Mouse (Mus musculus) MEL (cell line): Measurements from ENCODE around the gene Tnnc1. TPM values are rescaled to one million over a fixed set of nuclear protein-coding genes. Genes with fewer than 3 reads are reported as not detected.

Source experiments
- DNase-seq: peaks from one replicate; pipeline ENCODE4 v3.0.0; 2011; ENCODE audit warnings: low read depth, low spot score
- H3K27ac ChIP-seq: 2 replicates; pipeline ENCODE4 v1.5.1; 2012; ENCODE audit warnings: low read depth, mild to moderate bottlenecking, control low read depth, low read length, moderate library complexity; ENCODE audit not compliant: control insufficient read depth
- H3K27me3 ChIP-seq, 2 experiments: fragments of 150-350 bp in 1 of 2; sonication (generic) in 1 of 2; 2 replicates each; pipeline ENCODE4 v1.6.1; 2012; ENCODE audit warnings: low read length in 2 of 2, mild to moderate bottlenecking in 2 of 2, improper control_type of control experiment in 1 of 2, moderate library complexity in 1 of 2; ENCODE audit not compliant: insufficient read depth in 2 of 2, control insufficient read depth in 1 of 2
- H3K36me3 ChIP-seq, 2 experiments: 2 replicates each; pipeline ENCODE4 v1.6.1; 2012 to 2014; ENCODE audit warnings: low read length in 2 of 2, improper control_type of control experiment in 1 of 2, inconsistent platforms in 1 of 2, mild to moderate bottlenecking in 1 of 2; ENCODE audit not compliant: insufficient read depth in 2 of 2, control insufficient read depth in 1 of 2
- H3K4me1 ChIP-seq, 2 experiments: fragments of 150-350 bp in 1 of 2; sonication (generic) in 1 of 2; 2 replicates each; pipeline ENCODE4 v1.6.1; 2012; ENCODE audit warnings: low read length in 2 of 2, improper control_type of control experiment in 1 of 2, mild to moderate bottlenecking in 1 of 2; ENCODE audit not compliant: insufficient read depth in 2 of 2, control insufficient read depth in 1 of 2
- H3K4me3 ChIP-seq, 2 experiments: fragments of 150-350 bp in 1 of 2; sonication (generic) in 1 of 2; 2 replicates each; pipeline ENCODE4 v1.5.1; 2012; ENCODE audit warnings: low read depth in 2 of 2, low read length in 2 of 2, mild to moderate bottlenecking in 2 of 2, moderate library complexity in 2 of 2, control low read depth in 1 of 2, improper control_type of control experiment in 1 of 2; ENCODE audit not compliant: control insufficient read depth in 1 of 2, insufficient read depth in 1 of 2
- H3K79me2 ChIP-seq: 2 replicates; pipeline ENCODE4 v1.6.1; 2012; ENCODE audit warnings: mild to moderate bottlenecking, low read length, moderate library complexity; ENCODE audit not compliant: control insufficient read depth, poor library complexity, insufficient read depth
- H3K9ac ChIP-seq: 2 replicates; pipeline ENCODE4 v1.6.1; 2012; ENCODE audit warnings: low read depth, mild to moderate bottlenecking, control low read depth, low read length, moderate library complexity; ENCODE audit not compliant: control insufficient read depth, poor library complexity, severe bottlenecking
- H3K9me3 ChIP-seq: fragments of 150-350 bp; sonication (generic); replicated peaks from 2 replicates; pipeline ENCODE4 v1.6.1; 2012; ENCODE audit warnings: mild to moderate bottlenecking, low read length, improper control_type of control experiment, moderate library complexity; ENCODE audit not compliant: insufficient read depth
- CHD1 ChIP-seq: IDR thresholded peaks from 2 replicates; pipeline ENCODE4 v1.6.1; 2012; ENCODE audit warnings: low read depth, mild to moderate bottlenecking, inconsistent platforms, low read length, improper control_type of control experiment
- CTCF ChIP-seq, 3 experiments: IDR thresholded peaks in 2 of 3; conservative IDR thresholded peaks in 1 of 3; 2 replicates each; pipeline ENCODE4 v1.5.1; 2011 to 2012; ENCODE audit warnings: low read length in 3 of 3, low read depth in 2 of 3, mild to moderate bottlenecking in 2 of 3, improper control_type of control experiment in 1 of 3, inconsistent platforms in 1 of 3, mixed read lengths in 1 of 3, moderate library complexity in 1 of 3; ENCODE audit not compliant: control insufficient read depth in 1 of 3, insufficient read depth in 1 of 3, poor library complexity in 1 of 3, severe bottlenecking in 1 of 3
- E2F4 ChIP-seq: IDR thresholded peaks from 2 replicates; pipeline ENCODE4 v1.6.1; 2011; ENCODE audit warnings: low read depth, low read length, improper control_type of control experiment, borderline replicate concordance
- ELF1 ChIP-seq: IDR thresholded peaks from 2 replicates; pipeline ENCODE4 v1.6.1; 2014; ENCODE audit warnings: low read depth, mild to moderate bottlenecking, inconsistent platforms, low read length, improper control_type of control experiment, moderate library complexity
- EP300 ChIP-seq, 2 experiments: IDR thresholded peaks; 2 replicates each; pipeline ENCODE4 v1.6.1; 2011; ENCODE audit warnings: improper control_type of control experiment in 2 of 2, low read length in 2 of 2, low read depth in 1 of 2, mild to moderate bottlenecking in 1 of 2
- GATA1 ChIP-seq: IDR thresholded peaks from 2 replicates; pipeline ENCODE4 v1.6.1; 2011; ENCODE audit warnings: low read depth, low read length, improper control_type of control experiment
- MAFK ChIP-seq: IDR thresholded peaks from 2 replicates; pipeline ENCODE4 v1.6.1; 2011; ENCODE audit warnings: low read depth, mild to moderate bottlenecking, low read length, improper control_type of control experiment, borderline replicate concordance
- MAX ChIP-seq: IDR thresholded peaks from 2 replicates; pipeline ENCODE4 v1.6.1; 2011; ENCODE audit warnings: low read length, improper control_type of control experiment
- MEF2A ChIP-seq: IDR thresholded peaks from 2 replicates; pipeline ENCODE4 v1.6.1; 2014; ENCODE audit warnings: low read depth, mild to moderate bottlenecking, inconsistent platforms, low read length, improper control_type of control experiment; ENCODE audit not compliant: poor library complexity, insufficient replicate concordance, severe bottlenecking; ENCODE audit errors: extremely low read depth
- MYC ChIP-seq: IDR thresholded peaks from 2 replicates; pipeline ENCODE4 v1.6.1; 2011; ENCODE audit warnings: low read depth, mild to moderate bottlenecking, low read length, improper control_type of control experiment, moderate library complexity
- NELFE ChIP-seq: IDR thresholded peaks from 2 replicates; pipeline ENCODE4 v1.6.1; 2011; ENCODE audit warnings: low read depth, low read length, improper control_type of control experiment
- POLR2A ChIP-seq, 2 experiments: IDR thresholded peaks; 2 replicates each; pipeline ENCODE4 v1.6.1; 2011 to 2012; ENCODE audit warnings: low read length in 2 of 2, mild to moderate bottlenecking in 2 of 2, control low read depth in 1 of 2, improper control_type of control experiment in 1 of 2, low read depth in 1 of 2, moderate library complexity in 1 of 2; ENCODE audit not compliant: control insufficient read depth in 1 of 2, insufficient read depth in 1 of 2, poor library complexity in 1 of 2
- RAD21 ChIP-seq: IDR thresholded peaks from 2 replicates; pipeline ENCODE4 v1.6.1; 2011; ENCODE audit warnings: mild to moderate bottlenecking, low read depth, low read length, improper control_type of control experiment
- SIN3A ChIP-seq: IDR thresholded peaks from 2 replicates; pipeline ENCODE4 v1.6.1; 2012; ENCODE audit warnings: low read length, improper control_type of control experiment, inconsistent platforms
- SMC3 ChIP-seq: IDR thresholded peaks from 2 replicates; pipeline ENCODE4 v1.6.1; 2011; ENCODE audit warnings: low read depth, low read length, improper control_type of control experiment
- TBP ChIP-seq: IDR thresholded peaks from 2 replicates; pipeline ENCODE4 v1.8.0; 2011; ENCODE audit warnings: low read depth, low read length, improper control_type of control experiment
- TCF12 ChIP-seq: IDR thresholded peaks from 2 replicates; pipeline ENCODE4 v1.6.1; 2014; ENCODE audit warnings: low read depth, mild to moderate bottlenecking, inconsistent platforms, low read length, improper control_type of control experiment, moderate library complexity
- UBTF ChIP-seq: IDR thresholded peaks from 2 replicates; pipeline ENCODE4 v1.6.1; 2012; ENCODE audit warnings: low read depth, mild to moderate bottlenecking, inconsistent platforms, low read length, improper control_type of control experiment, moderate library complexity, borderline replicate concordance; ENCODE audit not compliant: insufficient read depth
- ZC3H11A ChIP-seq: IDR thresholded peaks from 2 replicates; pipeline ENCODE4 v1.6.1; 2012; ENCODE audit warnings: low read depth, mild to moderate bottlenecking, inconsistent platforms, low read length, improper control_type of control experiment
- polyA plus RNA-seq, 2 experiments: library from polyadenylated mRNA; stranded (reverse) in 1 of 2; unstranded in 1 of 2; fragments of >175 nt in 1 of 2; fragments of >200 nt in 1 of 2; gene quantifications; 2 replicates each; pipeline versions ENCODE4 v1.2.1 to v1.2.4; 2012; ENCODE audit warnings: low replicate concordance in 2 of 2, low read depth in 1 of 2; ENCODE audit not compliant: insufficient read length in 2 of 2, insufficient read depth in 1 of 2, missing spikeins in 1 of 2
- total RNA-seq: library from RNA; depleted of rRNA; stranded (reverse); fragments of 300-350 nt; gene quantifications from 2 replicates; pipeline ENCODE4 v1.2.3, GENCODE M21; 2012

Gene Tnnc1
- total and polyA plus RNA-seq, 3 experiments, result 0.19 TPM; not detected in 2

DNA sequence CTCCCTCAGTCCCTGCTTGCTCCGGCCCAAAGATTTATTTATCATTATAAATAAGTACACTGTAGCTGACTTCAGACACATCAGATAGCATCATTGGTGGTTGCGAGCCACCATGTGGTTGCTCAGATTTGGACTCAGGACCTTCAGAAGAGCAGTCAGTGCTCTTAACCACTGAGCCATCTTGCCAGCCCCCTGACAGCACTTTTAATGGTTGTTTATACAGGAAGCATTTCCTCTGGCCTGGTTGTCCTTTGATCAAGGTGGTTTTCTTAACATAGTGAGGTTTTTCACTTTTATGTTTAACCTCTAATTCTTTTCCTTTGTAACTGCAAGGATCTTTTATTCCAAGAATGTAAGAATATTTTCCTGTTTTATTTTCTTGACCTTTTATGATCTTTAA is 13.7 kb upstream of the Tnnc1 start (continued):
- no peak for TF ChIP-seq TBP

DNA sequence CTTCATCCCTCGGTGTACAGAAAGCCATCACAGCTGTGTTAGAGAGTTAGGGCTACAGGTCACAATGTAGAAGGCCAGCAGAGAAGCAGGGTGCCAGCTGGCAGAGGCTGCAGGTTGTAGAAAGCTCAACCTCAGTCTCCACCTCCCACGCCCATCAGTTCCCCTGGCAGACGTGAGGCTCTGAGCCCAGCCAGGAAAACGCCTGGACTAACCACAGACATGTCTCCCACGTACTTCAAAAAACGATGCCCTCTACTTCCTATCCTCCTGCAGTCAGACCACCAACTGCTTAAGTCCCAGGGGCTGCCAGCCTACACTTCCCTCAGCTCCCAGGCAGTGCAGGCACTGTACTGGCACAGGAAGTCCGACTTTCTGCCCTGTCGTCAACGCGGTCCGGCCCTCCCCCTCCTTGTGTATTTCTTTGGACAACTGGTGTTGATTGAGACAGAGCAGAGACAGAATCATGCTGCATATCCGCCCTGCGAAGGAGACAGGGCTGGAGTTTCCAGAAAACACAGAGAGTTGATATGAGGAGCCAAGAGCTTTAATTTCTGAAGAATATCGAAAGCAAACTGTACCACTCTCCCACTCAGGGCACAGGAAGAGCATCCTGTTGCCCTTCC is 13.1 kb upstream of the Tnnc1 start:
- H3K79me2 ChIP-seq, result no peaks in the 10 kb centered on the region
- no peak overlapping the region for H3K27ac ChIP-seq
- H3K4me1 ChIP-seq, result peaks cover 0 to 6% of the 10 kb centered on the region in 2 experiments; a peak in 2 of 4 replicates
- TF ChIP-seq MEF2A (no peak), UBTF (no peak), ZC3H11A (no peak), EP300 (IDR thresholded peaks at IDR 0.05; ENCODE audit: low read depth in 1 of 2, low read length in 2 of 2) (no peak), MYC (no peak), MAX (no peak), NELFE (no peak)
- H3K9me3 ChIP-seq, result no peaks in the 10 kb centered on the region
- H3K9ac ChIP-seq, result no peak overlapping the region
- no peak for DNase-seq
- no peak overlapping the region for H3K4me3 ChIP-seq
- H3K36me3 ChIP-seq, result peaks cover 3 to 11% of the 10 kb centered on the region in 2 experiments; a peak in 3 of 4 replicates
- H3K27me3 ChIP-seq, result no peaks in the 10 kb centered on the region

DNA sequence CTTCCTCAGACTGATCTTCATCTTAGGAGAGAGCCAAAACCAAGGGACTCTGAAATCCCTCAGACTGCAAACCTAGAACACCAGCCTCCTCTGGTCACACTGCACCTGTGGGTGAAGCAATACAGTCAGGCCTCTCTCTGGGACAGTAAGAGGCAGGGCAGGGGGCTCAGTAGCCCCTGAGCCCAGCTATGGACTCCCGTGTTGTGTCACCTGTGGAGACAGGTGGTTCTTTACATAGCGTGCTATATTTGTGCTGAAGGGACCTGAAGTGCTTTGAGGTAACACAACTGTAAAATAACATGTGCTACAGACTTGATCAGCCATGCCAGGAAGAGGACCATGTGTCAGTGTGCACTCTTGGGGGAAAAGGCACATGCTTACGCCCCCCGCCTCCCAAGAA is 12.6 kb upstream of the Tnnc1 start:
- Histone ChIP-seq H3K27ac (no peak overlapping the region), H3K9ac (no peak overlapping the region), H3K79me2 (no peaks in the 10 kb centered on the region), H3K9me3 (no peaks in the 10 kb centered on the region), H3K36me3 (peaks cover 3 to 9% of the 10 kb centered on the region in 2 experiments; a peak in 3 of 4 replicates), H3K27me3 (no peaks in the 10 kb centered on the region), H3K4me3 (no peak overlapping the region), H3K4me1 (peaks cover 0 to 6% of the 10 kb centered on the region in 2 experiments; a peak in 2 of 4 replicates)
- DNase-seq, result no peak
- TF ChIP-seq CHD1 (no peak), MAFK (no peak), POLR2A (IDR thresholded peaks at IDR 0.05; ENCODE audit: control insufficient read depth in 1 of 2, insufficient read depth in 1 of 2, low read depth in 1 of 2, low read length in 2 of 2, poor library complexity in 1 of 2) (no peak)

DNA sequence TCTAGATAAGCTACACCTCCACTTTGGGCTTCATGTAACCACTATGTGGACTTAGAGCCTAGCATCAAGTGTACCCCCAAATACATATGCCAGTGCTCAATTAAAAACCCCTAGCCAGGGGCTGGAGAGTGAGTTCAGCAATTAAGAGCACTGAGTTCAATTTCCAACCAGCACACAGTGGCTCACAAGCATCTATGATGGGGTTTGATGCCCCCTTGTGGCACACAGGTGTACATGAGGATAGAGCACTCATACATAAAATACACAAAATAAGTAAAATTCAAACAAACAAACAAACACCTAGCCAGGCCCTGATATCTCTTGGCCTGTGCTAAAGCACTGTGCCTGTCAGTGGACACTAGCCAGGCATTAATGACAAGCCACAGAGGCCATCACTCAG is 12.1 kb upstream of the Tnnc1 start:
- Histone ChIP-seq H3K27ac (no peak overlapping the region), H3K9ac (no peak overlapping the region), H3K9me3 (no peaks in the 10 kb centered on the region), H3K4me3 (no peak overlapping the region), H3K4me1 (peaks cover 0 to 6% of the 10 kb centered on the region in 2 experiments; a peak in 2 of 4 replicates), H3K36me3 (peaks cover 3 to 10% of the 10 kb centered on the region in 2 experiments; a peak in 3 of 4 replicates), H3K79me2 (no peaks in the 10 kb centered on the region), H3K27me3 (no peaks in the 10 kb centered on the region)
- peak; percentile 67 for DNase-seq
- TF ChIP-seq ZC3H11A, result no peak
- no peak for TF ChIP-seq TCF12
- no peak for TF ChIP-seq EP300 (IDR thresholded peaks at IDR 0.05; ENCODE audit: low read depth in 1 of 2, low read length in 2 of 2)
- no peak for TF ChIP-seq MAFK
- TF ChIP-seq SIN3A, result no peak
- peak; percentile 56 for TF ChIP-seq SMC3
- TF ChIP-seq CTCF (IDR thresholded peaks at IDR 0.05 in 2 of 3, conservative IDR thresholded peaks at IDR 0.05 in 1 of 3; ENCODE audit: control insufficient read depth in 1 of 3, insufficient read depth in 1 of 3, low read depth in 2 of 3, low read length in 3 of 3, poor library complexity in 1 of 3, severe bottlenecking in 1 of 3), result peak; percentile 43 to 71 (median 67); a peak in 5 of 6 replicates
- no peak for TF ChIP-seq CHD1
- no peak for TF ChIP-seq E2F4
- no peak for TF ChIP-seq ELF1
- no peak for TF ChIP-seq TBP
- peak; percentile 58 for TF ChIP-seq RAD21
- no peak for TF ChIP-seq GATA1
